Mouse (Mus musculus) MEL (cell line): ENCODE results near the gene Vps52. TPM values are rescaled to one million over a fixed set of nuclear protein-coding genes. Genes with fewer than 3 reads are reported as not detected.

Experiments
- DNase-seq: peaks from one replicate; pipeline ENCODE4 v3.0.0; 2011; ENCODE audit warnings: low read depth, low spot score
- H3K27ac ChIP-seq: 2 replicates; pipeline ENCODE4 v1.5.1; 2012; ENCODE audit warnings: low read depth, mild to moderate bottlenecking, control low read depth, low read length, moderate library complexity; ENCODE audit not compliant: control insufficient read depth
- H3K27me3 ChIP-seq, 2 experiments: fragments of 150-350 bp in 1 of 2; sonication (generic) in 1 of 2; 2 replicates each; pipeline ENCODE4 v1.6.1; 2012; ENCODE audit warnings: low read length in 2 of 2, mild to moderate bottlenecking in 2 of 2, improper control_type of control experiment in 1 of 2, moderate library complexity in 1 of 2; ENCODE audit not compliant: insufficient read depth in 2 of 2, control insufficient read depth in 1 of 2
- H3K36me3 ChIP-seq, 2 experiments: 2 replicates each; pipeline ENCODE4 v1.6.1; 2012 to 2014; ENCODE audit warnings: low read length in 2 of 2, improper control_type of control experiment in 1 of 2, inconsistent platforms in 1 of 2, mild to moderate bottlenecking in 1 of 2; ENCODE audit not compliant: insufficient read depth in 2 of 2, control insufficient read depth in 1 of 2
- H3K4me1 ChIP-seq, 2 experiments: fragments of 150-350 bp in 1 of 2; sonication (generic) in 1 of 2; 2 replicates each; pipeline ENCODE4 v1.6.1; 2012; ENCODE audit warnings: low read length in 2 of 2, improper control_type of control experiment in 1 of 2, mild to moderate bottlenecking in 1 of 2; ENCODE audit not compliant: insufficient read depth in 2 of 2, control insufficient read depth in 1 of 2
- H3K4me3 ChIP-seq, 2 experiments: fragments of 150-350 bp in 1 of 2; sonication (generic) in 1 of 2; 2 replicates each; pipeline ENCODE4 v1.5.1; 2012; ENCODE audit warnings: low read depth in 2 of 2, low read length in 2 of 2, mild to moderate bottlenecking in 2 of 2, moderate library complexity in 2 of 2, control low read depth in 1 of 2, improper control_type of control experiment in 1 of 2; ENCODE audit not compliant: control insufficient read depth in 1 of 2, insufficient read depth in 1 of 2
- H3K79me2 ChIP-seq: 2 replicates; pipeline ENCODE4 v1.6.1; 2012; ENCODE audit warnings: mild to moderate bottlenecking, low read length, moderate library complexity; ENCODE audit not compliant: control insufficient read depth, poor library complexity, insufficient read depth
- H3K9ac ChIP-seq: 2 replicates; pipeline ENCODE4 v1.6.1; 2012; ENCODE audit warnings: low read depth, mild to moderate bottlenecking, control low read depth, low read length, moderate library complexity; ENCODE audit not compliant: control insufficient read depth, poor library complexity, severe bottlenecking
- H3K9me3 ChIP-seq: fragments of 150-350 bp; sonication (generic); replicated peaks from 2 replicates; pipeline ENCODE4 v1.6.1; 2012; ENCODE audit warnings: mild to moderate bottlenecking, low read length, improper control_type of control experiment, moderate library complexity; ENCODE audit not compliant: insufficient read depth
- BHLHE40 ChIP-seq: IDR thresholded peaks from 2 replicates; pipeline ENCODE4 v1.6.1; 2012; ENCODE audit warnings: low read depth, mild to moderate bottlenecking, inconsistent platforms, low read length, improper control_type of control experiment, borderline replicate concordance
- CHD2 ChIP-seq: IDR thresholded peaks from 2 replicates; pipeline ENCODE4 v1.6.1; 2011; ENCODE audit warnings: low read length, improper control_type of control experiment
- CTCF ChIP-seq, 3 experiments: IDR thresholded peaks in 2 of 3; conservative IDR thresholded peaks in 1 of 3; 2 replicates each; pipeline ENCODE4 v1.5.1; 2011 to 2012; ENCODE audit warnings: low read length in 3 of 3, low read depth in 2 of 3, mild to moderate bottlenecking in 2 of 3, improper control_type of control experiment in 1 of 3, inconsistent platforms in 1 of 3, mixed read lengths in 1 of 3, moderate library complexity in 1 of 3; ENCODE audit not compliant: control insufficient read depth in 1 of 3, insufficient read depth in 1 of 3, poor library complexity in 1 of 3, severe bottlenecking in 1 of 3
- E2F4 ChIP-seq: IDR thresholded peaks from 2 replicates; pipeline ENCODE4 v1.6.1; 2011; ENCODE audit warnings: low read depth, low read length, improper control_type of control experiment, borderline replicate concordance
- ELF1 ChIP-seq: IDR thresholded peaks from 2 replicates; pipeline ENCODE4 v1.6.1; 2014; ENCODE audit warnings: low read depth, mild to moderate bottlenecking, inconsistent platforms, low read length, improper control_type of control experiment, moderate library complexity
- EP300 ChIP-seq, 2 experiments: IDR thresholded peaks; 2 replicates each; pipeline ENCODE4 v1.6.1; 2011; ENCODE audit warnings: improper control_type of control experiment in 2 of 2, low read length in 2 of 2, low read depth in 1 of 2, mild to moderate bottlenecking in 1 of 2
- ETS1 ChIP-seq: IDR thresholded peaks from 2 replicates; pipeline ENCODE4 v1.6.1; 2012; ENCODE audit warnings: low read depth, mild to moderate bottlenecking, inconsistent platforms, low read length, improper control_type of control experiment, moderate library complexity
- GATA1 ChIP-seq: IDR thresholded peaks from 2 replicates; pipeline ENCODE4 v1.6.1; 2011; ENCODE audit warnings: low read depth, low read length, improper control_type of control experiment
- HCFC1 ChIP-seq: IDR thresholded peaks from 2 replicates; pipeline ENCODE4 v1.6.1; 2012; ENCODE audit warnings: low read depth, mild to moderate bottlenecking, inconsistent platforms, low read length, improper control_type of control experiment, moderate library complexity
- JUND ChIP-seq: IDR thresholded peaks from 2 replicates; pipeline ENCODE4 v1.6.1; 2011; ENCODE audit warnings: low read depth, mild to moderate bottlenecking, improper control_type of control experiment, low read length
- MAFK ChIP-seq: IDR thresholded peaks from 2 replicates; pipeline ENCODE4 v1.6.1; 2011; ENCODE audit warnings: low read depth, mild to moderate bottlenecking, low read length, improper control_type of control experiment, borderline replicate concordance
- MAX ChIP-seq: IDR thresholded peaks from 2 replicates; pipeline ENCODE4 v1.6.1; 2011; ENCODE audit warnings: low read length, improper control_type of control experiment
- MAZ ChIP-seq: IDR thresholded peaks from 2 replicates; pipeline ENCODE4 v1.6.1; 2012; ENCODE audit warnings: low read depth, mild to moderate bottlenecking, inconsistent platforms, low read length, improper control_type of control experiment
- MEF2A ChIP-seq: IDR thresholded peaks from 2 replicates; pipeline ENCODE4 v1.6.1; 2014; ENCODE audit warnings: low read depth, mild to moderate bottlenecking, inconsistent platforms, low read length, improper control_type of control experiment; ENCODE audit not compliant: poor library complexity, insufficient replicate concordance, severe bottlenecking; ENCODE audit errors: extremely low read depth
- MXI1 ChIP-seq: IDR thresholded peaks from 2 replicates; pipeline ENCODE4 v1.6.1; 2011; ENCODE audit warnings: mild to moderate bottlenecking, low read depth, low read length, improper control_type of control experiment
- MYB ChIP-seq: IDR thresholded peaks from 2 replicates; pipeline ENCODE4 v1.6.1; 2011; ENCODE audit warnings: mild to moderate bottlenecking, low read depth, low read length, improper control_type of control experiment
- NELFE ChIP-seq: IDR thresholded peaks from 2 replicates; pipeline ENCODE4 v1.6.1; 2011; ENCODE audit warnings: low read depth, low read length, improper control_type of control experiment
- POLR2AphosphoS5 ChIP-seq: IDR thresholded peaks from 2 replicates; pipeline ENCODE4 v1.6.1; 2012; ENCODE audit warnings: low read depth, borderline replicate concordance, mild to moderate bottlenecking, inconsistent platforms, low read length, moderate library complexity, mixed read lengths
- RAD21 ChIP-seq: IDR thresholded peaks from 2 replicates; pipeline ENCODE4 v1.6.1; 2011; ENCODE audit warnings: mild to moderate bottlenecking, low read depth, low read length, improper control_type of control experiment
- SMC3 ChIP-seq: IDR thresholded peaks from 2 replicates; pipeline ENCODE4 v1.6.1; 2011; ENCODE audit warnings: low read depth, low read length, improper control_type of control experiment
- USF1 ChIP-seq: IDR thresholded peaks from 2 replicates; pipeline ENCODE4 v1.6.1; 2014; ENCODE audit warnings: low read depth, mild to moderate bottlenecking, inconsistent platforms, low read length, improper control_type of control experiment, moderate library complexity
- USF2 ChIP-seq, 2 experiments: IDR thresholded peaks; 2 replicates each; pipeline ENCODE4 v1.6.1; 2011 to 2012; ENCODE audit warnings: improper control_type of control experiment in 2 of 2, low read length in 2 of 2, borderline replicate concordance in 1 of 2, inconsistent platforms in 1 of 2, low read depth in 1 of 2, mild to moderate bottlenecking in 1 of 2; ENCODE audit not compliant: insufficient read depth in 1 of 2
- ZMIZ1 ChIP-seq: IDR thresholded peaks from 2 replicates; pipeline ENCODE4 v1.6.1; 2012; ENCODE audit warnings: low read depth, mild to moderate bottlenecking, inconsistent platforms, low read length, improper control_type of control experiment, moderate library complexity
- polyA plus RNA-seq, 2 experiments: library from polyadenylated mRNA; stranded (reverse) in 1 of 2; unstranded in 1 of 2; fragments of >175 nt in 1 of 2; fragments of >200 nt in 1 of 2; gene quantifications; 2 replicates each; pipeline versions ENCODE4 v1.2.1 to v1.2.4; 2012; ENCODE audit warnings: low replicate concordance in 2 of 2, low read depth in 1 of 2; ENCODE audit not compliant: insufficient read length in 2 of 2, insufficient read depth in 1 of 2, missing spikeins in 1 of 2
- total RNA-seq: library from RNA; depleted of rRNA; stranded (reverse); fragments of 300-350 nt; gene quantifications from 2 replicates; pipeline ENCODE4 v1.2.3, GENCODE M21; 2012

The Vps52 gene
- total and polyA plus RNA-seq, 3 experiments = 23.6 to 40.7 TPM; not detected in 1

DNA sequence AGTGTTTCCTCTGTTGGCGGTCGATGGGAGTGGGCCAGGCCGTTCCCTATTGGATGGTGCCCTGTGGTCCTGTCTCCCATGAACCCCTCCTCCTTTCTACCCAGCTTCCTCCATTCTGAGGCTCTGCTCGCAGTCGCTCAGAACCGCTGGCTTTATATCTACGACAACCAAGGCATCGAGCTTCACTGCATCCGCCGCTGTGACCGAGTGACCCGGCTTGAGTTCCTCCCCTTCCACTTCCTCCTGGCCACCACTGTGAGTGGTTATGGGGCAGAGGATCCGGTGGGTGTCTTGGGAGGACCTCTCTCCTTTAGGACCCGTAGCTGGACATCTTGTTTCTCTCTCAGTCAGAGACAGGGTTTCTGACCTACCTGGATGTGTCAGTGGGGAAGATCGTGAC, 12.2 kb upstream of the Vps52 start:
- Histone ChIP-seq H3K9me3 (no peaks in the 10 kb centered on the region), H3K36me3 (peaks cover 0 to 3% of the 10 kb centered on the region in 2 experiments; a peak in 2 of 4 replicates), H3K27me3 (no peaks in the 10 kb centered on the region), H3K4me1 (peaks cover 0 to 3% of the 10 kb centered on the region in 2 experiments; a peak in 2 of 4 replicates), H3K9ac (no peak overlapping the region), H3K4me3 (no peak overlapping the region), H3K27ac (no peak overlapping the region), H3K79me2 (peaks cover 27% of the 10 kb centered on the region)
- no peak for DNase-seq
- TF ChIP-seq POLR2AphosphoS5 = no peak
- no peak for TF ChIP-seq GATA1
- TF ChIP-seq USF2 (IDR thresholded peaks at IDR 0.05; ENCODE audit: borderline replicate concordance in 1 of 2, insufficient read depth in 1 of 2, low read depth in 1 of 2, low read length in 2 of 2) = no peak
- TF ChIP-seq USF1 = no peak
- TF ChIP-seq RAD21 = no peak
- no peak for TF ChIP-seq MAZ
- TF ChIP-seq MYB = no peak
- no peak for TF ChIP-seq E2F4
- no peak for TF ChIP-seq NELFE

DNA sequence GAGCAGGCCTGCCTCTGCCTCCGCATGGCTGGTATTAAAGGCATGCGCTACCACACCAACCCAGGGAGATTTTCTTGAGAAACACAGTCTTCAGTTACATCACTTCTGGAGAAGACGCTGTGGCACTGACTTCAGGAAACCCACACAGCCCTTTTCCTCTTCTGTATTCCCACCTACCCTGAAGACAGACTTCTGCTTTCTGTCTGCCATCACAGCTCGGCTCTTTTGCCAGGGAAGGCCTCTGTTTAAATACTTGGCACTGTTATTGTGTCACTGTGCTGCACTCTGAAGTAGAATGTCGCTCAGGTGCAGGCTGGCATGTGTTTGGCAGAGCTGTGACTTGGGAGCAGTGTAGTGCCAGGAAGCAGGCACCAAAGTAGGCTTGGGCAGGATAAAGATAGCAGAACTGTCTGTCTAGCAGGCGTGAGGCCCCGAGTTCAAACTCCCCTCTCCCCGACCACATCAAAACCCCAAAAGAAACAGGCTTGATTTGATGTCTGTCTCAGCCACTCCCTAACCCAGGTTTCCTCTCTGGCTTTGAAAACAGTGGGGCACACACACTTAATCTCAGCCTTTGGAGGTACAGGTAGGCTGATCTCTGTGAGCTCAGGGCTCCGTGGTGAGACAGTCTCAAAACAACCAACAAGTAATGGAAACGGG, 8.1 kb upstream of the Vps52 start:
- TF ChIP-seq MAFK (no peak), JUND (no peak), SMC3 (no peak), BHLHE40 (no peak), RAD21 (no peak), MAX (no peak), CTCF (IDR thresholded peaks at IDR 0.05 in 2 of 3, conservative IDR thresholded peaks at IDR 0.05 in 1 of 3; ENCODE audit: control insufficient read depth in 1 of 3, insufficient read depth in 1 of 3, low read depth in 2 of 3, low read length in 3 of 3, poor library complexity in 1 of 3, severe bottlenecking in 1 of 3) (no peak), ELF1 (no peak), HCFC1 (no peak), EP300 (IDR thresholded peaks at IDR 0.05; ENCODE audit: low read depth in 1 of 2, low read length in 2 of 2) (no peak), MEF2A (no peak), ZMIZ1 (no peak), MXI1 (no peak), CHD2 (no peak), MYB (no peak), ETS1 (no peak)
- TF ChIP-seq, all 39 proteins: peak for 0
- Histone ChIP-seq H3K4me1 (peaks cover 0 to 7% of the 10 kb centered on the region in 2 experiments; a peak in 1 of 4 replicates), H3K9ac (no peak overlapping the region), H3K36me3 (peaks cover 3% of the 10 kb centered on the region in 2 experiments), H3K4me3 (no peak overlapping the region), H3K27ac (no peak overlapping the region), H3K9me3 (no peaks in the 10 kb centered on the region), H3K79me2 (peaks cover 2% of the 10 kb centered on the region), H3K27me3 (no peaks in the 10 kb centered on the region)
- DNase-seq = no peak
